Mouse (Mus musculus) regulatory T cell (primary cell): ENCODE results near the gene Obsl1.

Experiments used
- in situ Hi-C: fragments of 300-600 bp; cut with MboI, MseI; formaldehyde crosslinking; loops from one replicate; pipeline ENCODE4 v1.15.1; 2025; ENCODE audit warnings: high pct_unique_total_duplicates

Obsl1 gene

DNA sequence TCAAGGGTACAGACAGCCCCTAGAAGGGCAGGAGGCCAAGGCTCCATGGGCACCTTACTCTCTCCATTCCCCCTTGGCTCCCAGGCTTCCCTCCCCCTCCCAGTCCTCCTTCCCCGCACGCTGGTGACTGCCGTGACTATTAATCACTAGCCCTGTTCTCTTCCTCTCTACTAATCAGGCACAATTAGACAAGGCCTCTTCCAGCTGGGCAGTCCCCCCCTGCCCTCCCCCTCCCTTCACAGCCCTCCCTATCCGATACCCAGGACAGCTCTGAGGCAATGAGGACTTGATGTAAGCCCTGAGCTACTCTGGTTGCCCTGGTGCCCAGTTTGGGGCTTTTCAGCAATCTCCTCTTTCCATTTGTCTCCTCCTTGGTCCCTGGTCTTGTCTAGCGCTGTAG lies 50.3 kb downstream of the Obsl1 start:
- in situ Hi-C loops, result no loop called here

DNA sequence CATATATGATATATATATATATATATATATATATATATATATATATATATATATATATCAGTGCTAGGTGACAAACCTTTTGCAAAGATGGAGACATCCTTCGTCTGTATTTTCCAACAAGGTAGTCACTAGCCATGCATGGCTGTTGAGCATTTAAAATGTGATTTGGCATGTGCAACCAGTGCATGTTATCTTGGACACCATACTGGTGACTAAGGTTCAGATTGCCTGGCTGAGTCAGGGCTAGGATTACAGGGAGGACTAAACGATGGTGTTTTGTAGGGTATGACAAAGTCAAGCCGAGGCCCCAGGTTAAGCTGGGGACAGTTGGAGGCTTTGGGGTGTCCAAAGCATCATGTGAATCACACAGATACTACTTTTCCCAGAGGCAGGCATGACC lies 50.8 kb downstream of the Obsl1 start:
- in situ Hi-C loops, result no loop called here

DNA sequence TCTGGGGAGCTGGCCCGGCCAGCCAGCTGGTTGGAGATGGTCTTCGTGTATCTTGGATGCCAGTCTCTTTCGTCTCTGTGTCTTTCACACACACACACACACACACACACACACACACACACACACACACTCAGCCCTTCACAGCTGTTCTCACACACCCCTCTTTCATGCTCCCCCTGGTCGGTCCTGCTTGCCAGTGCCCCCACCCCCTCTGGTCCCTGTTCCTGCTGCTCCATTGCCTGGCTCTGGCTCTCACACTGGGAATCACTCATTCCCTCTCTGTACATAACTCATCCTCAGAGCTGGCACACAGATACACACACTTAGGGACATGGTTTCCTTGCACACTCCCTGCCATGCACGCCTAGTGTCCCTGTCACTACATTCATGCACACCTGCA lies 54.4 kb downstream of the Obsl1 start:
- in situ Hi-C loops, result no loop called here

DNA sequence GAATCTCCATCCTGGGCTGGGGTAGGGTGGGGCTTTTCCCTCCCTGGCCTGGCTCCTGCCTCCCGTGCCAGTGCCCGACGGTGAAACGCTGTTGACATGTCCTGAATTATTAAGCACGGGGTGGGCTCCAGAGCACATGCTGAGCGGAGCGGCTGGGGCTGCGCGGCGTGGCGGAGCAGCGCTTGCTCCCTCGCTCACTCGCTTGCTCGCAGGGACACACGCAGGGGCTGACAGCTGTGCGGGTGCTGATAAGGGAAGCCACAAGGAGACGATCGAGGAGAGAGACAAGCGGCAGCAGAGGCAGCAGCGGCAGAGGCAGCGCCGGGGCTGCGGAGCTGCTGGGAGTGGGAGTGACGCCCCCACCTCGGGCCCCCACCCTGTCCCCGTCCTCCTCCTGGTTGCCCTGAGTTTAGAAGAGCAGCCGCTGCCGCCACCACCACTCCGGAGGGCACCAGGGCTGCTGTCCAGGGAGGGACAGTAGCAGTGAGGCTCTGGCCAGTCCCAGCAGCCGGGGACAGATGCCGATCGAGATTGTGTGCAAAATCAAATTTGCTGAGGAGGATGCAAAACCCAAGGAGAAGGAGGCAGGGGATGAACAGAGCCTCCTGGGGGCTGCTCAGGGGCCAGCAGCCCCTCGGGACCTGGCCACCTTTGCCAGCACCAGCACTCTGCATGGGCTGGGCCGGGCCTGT lies 55.8 kb downstream of the Obsl1 start, which contains the start of gene Asic4:
Gene Asic4 (plus strand): TSS at position 123 of the 692 bp plus-strand sequence.
- in situ Hi-C loops, result no loop called here

DNA sequence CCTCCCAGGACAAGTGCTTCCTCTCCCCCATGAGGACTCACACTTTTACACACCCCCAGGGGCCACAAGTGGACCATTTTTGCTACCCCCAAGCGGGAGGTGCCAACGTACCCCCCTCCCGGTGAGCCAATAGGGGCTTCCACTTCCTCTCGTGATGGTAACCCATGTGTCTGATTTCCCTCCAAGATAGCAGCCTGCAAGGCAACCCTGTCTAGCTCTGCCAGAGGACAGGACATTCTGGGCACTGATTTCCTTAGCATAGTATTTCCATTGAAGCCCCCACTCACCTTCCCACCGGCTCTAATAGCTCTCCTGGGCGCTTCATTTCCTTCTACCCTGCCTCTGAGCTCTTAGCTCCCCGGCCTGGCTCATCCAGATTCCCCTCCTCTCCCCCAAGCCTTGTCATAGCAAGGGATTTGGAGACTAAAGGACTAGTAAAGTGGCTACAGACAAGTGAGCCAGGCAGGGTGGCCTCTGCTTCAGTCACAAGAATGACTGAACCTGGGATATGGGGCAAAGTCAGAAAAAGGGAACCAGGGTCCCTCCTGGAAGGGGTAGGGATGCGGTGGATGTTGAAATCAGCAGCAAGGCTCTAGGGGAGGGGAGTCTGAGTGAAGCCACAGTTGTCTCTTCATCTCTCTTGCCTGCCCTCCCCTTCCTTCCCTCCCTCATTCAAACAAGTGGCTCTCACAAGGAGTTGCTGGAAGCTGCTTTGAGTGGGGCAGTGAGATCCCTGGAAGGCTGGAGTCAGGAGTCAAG lies 56.7 kb downstream of the Obsl1 start:
- in situ Hi-C loops, result no loop called here

DNA sequence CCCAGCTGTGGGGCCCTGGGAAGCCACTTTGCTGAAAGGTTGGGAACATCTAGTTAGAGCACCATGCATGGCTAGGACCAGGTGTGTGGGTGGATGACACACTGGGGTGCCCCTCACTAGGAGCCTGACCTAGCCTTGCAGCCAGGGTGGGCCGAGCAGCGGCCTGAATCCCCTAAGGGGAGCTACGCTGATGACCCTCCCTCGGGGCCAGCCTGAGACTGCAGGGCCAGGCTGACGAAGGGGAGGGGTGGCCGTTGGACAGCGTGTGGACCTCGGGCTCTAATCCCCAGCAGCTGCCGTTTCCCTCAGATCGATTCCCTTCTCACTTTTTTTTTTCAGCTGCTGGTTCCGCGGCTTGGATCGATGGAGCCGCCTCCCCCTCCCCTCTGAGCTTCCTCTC lies 57.3 kb downstream of the Obsl1 start:
- in situ Hi-C loops, result no loop called here

DNA sequence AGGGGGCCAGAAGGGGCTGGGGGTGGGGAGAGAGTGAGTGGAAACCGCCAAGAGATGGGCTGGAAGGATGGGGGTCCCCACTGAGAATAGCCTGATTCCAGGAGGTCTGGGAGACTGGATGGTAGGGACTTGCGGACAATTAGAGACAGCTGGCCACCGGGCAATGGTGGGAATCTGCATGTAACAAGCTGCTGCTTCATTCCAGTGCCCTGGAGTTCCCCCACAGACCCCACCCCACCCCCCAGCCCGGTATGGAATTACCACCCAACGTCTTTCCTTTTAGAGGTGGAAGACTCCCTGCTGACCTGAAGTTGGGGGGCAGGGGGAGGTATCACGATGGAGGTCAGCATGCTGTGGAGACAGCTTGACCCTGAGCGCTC lies 58.2 kb downstream of the Obsl1 start:
- in situ Hi-C loops, result no loop called here

DNA sequence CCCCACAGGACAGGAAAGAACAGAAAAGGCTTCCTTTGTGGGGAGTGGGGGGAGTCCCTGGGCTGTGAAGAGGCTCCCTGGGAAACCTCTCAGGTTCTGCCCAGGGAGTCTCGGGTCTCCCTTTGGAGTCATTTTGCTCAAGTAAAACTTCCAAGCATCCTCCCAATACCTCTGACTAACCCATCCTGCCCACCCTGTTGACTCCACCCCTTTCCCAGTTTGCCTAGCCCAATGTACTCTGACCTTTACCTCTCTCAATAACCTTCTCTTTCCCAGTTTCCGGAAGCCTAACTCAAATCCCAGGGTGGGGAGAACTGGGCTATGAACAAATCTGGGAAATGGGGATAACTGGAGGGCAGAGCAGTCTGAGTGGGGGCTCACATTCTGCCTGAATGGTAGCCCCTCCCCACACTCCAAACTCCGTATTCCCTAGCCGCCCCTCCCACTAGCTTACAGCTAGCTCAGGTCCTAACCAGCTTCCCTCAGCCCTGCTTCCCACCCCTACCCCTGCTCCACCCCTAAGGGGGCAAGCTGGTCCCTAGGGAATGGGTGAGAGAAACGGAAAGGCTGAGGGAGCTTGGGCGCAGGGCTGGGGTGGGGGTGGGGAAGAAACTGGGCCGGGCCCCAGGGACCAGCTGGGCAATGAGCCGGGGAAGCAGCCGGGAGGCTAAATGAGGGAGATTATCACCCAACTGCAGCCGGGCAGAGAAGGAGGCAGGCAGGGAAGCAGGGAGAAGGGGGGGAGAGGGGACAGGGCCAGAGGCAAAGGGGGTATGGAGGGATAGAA lies 58.8 kb downstream of the Obsl1 start:
- in situ Hi-C loops, result no loop called here

DNA sequence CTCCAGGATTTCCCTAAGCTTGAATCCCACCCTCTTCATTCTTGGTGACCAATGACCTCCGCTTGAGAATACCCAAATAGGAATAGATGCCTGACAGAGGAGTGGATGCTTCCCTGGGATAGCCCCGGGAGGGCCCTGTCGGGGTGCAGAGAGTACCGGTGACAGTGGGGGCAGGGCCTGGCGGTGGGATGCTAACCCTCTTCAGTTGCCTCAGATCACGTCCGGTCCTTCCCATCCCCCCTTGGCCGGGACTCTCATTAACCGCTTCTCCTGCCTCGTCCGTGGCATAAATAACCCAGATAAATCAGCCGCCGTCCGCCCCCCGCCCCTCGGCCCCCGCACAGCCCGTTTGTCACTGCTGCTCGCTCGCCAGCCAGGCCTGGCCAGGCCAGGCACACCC lies 59.6 kb downstream of the Obsl1 start:
- in situ Hi-C loops, result no loop called here

DNA sequence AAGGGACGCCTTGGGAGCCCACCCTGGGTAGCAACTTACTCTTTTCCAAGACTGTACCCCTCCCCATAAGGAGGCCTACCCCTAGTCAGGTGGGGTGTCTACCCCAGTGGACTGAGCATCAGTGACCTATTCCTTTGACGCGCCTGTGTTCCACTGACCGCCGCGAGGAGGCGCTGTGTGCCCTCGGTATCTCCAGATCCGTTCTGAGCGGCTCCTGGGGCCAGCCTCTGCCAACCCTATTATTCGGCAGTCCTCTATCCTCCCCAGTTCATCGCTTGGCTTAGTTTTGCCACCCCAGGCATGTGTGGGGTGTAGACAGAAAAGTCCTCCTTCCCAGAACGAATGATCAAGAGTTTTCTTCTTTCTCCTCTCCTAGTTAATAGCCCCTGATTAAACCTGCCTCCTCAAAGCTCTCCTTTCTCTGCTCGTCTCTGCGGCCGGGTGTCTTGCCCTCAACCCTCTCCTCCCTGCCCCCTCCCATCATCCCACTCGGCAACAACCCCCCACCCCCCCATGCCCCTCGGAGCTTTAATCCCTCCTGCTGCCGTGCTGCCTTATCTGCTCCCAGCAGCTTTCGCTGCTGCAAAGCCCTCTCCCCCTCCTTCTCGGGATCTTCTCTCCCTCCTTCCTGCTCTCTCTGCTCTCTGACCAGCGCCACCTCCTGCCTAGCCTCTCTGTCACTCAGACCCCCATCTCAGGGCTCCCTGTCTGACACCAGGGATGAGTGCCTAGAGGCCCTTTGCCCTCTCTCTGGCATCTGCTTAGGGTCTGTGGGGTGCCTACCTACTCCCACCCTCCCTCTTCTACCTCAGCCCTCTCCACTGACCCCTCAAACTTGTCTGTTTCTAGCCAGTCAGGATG lies 60.3 kb downstream of the Obsl1 start:
- in situ Hi-C loops, result no loop called here

DNA sequence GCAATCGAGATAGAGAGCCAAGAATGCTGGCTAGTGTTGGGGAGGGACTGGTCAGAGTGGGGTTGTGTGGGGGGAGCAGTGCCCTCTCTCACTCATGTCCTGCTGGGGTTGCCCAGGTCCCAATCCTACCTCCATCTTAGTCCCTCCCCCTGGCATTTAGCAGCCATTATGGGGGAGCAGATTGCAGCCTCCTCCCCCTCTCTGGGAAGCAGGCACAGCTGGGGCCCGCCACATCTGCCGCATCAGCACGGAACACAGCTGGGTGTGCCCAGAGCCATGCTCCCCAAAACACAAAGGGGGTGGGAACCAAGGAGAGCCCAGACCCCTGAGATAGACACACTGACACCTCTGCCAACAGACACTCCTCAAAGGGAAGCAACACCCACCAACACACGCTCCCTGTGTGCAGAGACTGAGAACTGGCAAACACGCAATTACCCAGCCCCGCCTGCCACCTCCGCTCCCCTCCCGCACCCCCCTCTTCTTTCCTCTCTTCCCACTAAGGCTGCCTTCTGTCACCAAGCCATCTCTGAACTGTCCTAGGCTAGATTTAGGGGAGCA lies 61.0 kb downstream of the Obsl1 start:
- in situ Hi-C loops, result no loop called here

DNA sequence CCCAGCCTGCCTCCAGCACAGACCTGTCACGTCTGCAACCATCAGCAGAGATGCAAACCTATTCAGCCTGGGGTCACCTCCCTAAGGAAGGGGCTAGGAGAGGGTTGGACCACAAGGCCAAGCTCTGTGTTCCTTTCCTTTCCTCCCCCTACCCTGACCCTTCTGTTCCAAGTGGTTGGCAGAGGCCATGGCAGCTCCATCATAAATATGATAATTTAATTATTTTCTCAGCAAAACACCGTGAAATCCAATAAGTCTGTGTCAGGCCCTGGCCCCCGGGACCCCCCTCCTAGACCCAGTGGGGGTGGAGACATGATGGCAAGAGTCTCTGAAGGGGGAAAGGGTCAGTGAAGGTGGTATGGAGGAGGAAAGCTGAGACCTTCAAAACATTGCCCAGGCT lies 62.0 kb downstream of the Obsl1 start:
- in situ Hi-C loops, result no loop called here

DNA sequence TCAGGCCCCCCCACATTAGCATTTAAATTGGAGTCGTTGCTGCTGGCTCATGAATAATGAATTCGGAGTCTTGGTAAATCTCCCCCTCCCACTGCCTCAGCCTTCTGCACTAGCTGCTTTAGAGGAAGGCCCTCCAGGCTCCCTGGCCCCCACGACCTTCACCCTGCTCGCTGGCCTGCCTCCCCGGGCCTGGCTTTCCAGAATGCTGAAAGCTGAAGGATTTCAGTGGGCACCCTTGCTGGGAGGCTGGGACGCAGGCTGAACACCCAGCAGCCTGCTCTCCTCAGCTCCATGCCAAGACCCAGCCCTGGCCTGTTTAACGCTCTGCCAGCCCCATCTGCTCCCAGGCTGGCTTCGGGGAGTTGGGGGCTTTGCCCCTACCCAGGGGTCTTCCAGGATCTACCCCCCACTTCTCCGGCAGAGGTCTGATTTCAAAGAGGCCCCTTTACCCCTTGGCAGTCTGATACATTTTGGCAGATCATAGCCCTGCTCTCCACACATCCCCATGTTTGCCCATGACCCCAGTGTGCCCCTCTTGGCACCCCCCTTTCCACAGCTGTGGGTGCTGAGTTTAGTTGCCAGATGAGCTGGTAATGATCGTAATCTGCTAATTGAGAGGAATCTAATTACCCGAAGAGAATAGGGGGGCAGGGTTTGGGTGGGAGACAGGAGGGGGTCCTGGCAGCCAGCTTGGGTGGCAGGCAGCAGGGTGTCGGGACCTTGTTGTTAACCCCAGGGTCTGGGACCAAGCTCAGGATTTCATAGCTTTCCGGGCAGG lies 62.8 kb downstream of the Obsl1 start:
- in situ Hi-C loops, result no loop called here

DNA sequence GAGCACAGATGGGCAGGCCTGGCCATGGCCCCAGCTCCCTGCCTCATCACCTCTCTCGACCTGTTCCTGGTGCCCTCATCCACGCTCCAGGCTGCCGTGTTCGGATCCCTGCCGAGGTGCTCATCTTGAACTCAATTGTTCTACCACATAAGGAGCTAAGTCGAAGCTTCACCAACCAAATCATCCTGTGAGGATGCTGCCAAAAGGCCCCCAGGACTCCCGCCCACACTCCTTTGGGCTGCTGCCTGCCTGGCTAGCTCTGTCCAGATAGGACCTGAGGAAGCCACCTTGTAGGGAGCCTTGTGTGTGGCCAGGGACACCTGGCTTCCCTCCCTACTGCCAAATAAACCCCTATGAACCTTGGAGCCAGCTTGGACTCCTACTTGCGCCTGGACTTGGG lies 63.4 kb downstream of the Obsl1 start:
- in situ Hi-C loops, result no loop called here

DNA sequence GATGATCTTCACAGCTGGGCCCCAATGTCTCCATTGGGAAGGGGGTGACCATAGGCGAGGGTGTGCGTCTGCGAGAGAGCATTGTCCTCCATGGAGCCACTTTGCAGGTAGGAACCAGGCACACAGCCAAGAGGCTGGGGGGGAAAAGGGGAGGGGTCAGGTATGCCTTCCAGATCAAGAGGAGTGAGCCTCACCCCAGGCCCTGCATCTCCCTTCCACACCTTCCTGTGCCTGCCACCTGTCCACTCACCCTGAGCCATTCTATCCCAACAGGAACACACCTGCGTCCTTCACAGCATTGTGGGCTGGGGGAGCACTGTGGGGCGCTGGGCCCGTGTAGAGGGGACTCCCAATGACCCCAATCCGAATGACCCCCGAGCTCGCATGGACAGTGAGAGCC lies 64.1 kb downstream of the Obsl1 start:
- in situ Hi-C loops, result no loop called here

DNA sequence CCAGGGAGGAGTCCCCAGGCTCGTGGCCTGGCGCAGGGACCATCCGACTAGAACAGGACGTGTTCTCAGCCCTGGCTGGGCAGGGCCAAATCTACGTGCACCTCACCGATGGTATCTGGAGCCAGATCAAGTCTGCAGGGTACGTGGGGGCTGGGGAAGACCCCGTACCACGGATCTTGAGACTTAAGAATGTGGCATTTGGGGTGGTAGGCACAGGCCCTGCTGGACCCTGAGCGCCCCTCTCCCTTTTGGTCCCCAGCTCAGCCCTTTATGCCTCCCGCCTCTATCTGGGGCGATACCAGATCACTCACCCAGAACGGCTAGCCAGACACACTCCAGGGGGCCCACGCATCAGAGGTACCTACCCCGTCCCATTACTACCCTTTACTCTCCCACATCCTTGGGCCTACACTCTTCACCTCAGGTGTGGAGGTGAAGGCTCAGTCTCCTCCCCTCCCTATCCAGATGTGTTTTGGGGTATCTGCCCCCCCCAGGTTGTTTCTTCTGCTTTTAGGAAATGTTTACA lies 64.7 kb downstream of the Obsl1 start:
- in situ Hi-C loops, result no loop called here

DNA sequence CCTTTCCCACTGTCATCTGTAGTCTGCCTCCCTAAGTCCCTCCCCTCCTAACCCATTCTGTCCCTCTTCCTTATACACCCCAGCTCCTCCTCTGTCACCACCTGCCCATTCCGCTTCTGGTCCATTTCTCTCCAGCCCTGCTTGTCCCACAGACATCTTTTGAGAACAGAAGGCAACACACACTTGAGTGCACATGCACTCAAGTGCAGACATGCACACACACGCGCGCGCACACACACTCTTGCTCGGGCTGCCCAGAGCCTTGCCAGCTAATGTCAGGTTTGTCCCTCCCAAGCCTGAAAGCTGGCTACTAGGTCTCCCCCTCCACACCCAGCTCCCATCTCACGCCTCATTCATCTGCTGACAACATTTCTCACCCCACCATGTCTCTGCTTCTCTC lies 65.6 kb downstream of the Obsl1 start:
- in situ Hi-C loops, result no loop called here

DNA sequence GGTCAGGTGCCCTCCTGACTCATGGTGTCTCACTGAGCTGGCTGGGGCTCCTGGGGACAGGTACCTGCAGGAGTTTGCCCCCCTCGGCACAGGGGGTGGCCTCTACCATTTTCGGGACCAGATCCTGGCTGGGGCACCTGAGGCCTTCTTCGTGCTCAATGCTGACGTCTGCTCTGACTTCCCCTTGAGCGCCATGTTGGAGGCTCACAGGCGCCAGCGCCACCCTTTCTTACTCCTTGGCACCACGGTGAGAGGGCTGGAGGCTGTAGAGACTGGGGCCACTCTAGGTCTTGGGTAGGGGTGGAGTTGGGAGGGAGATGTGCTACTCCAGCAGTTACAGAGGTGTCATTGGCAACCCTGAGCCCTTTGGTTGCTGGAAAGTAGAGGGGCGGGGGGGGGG lies 67.5 kb downstream of the Obsl1 start:
- in situ Hi-C loops, result no loop called here

DNA sequence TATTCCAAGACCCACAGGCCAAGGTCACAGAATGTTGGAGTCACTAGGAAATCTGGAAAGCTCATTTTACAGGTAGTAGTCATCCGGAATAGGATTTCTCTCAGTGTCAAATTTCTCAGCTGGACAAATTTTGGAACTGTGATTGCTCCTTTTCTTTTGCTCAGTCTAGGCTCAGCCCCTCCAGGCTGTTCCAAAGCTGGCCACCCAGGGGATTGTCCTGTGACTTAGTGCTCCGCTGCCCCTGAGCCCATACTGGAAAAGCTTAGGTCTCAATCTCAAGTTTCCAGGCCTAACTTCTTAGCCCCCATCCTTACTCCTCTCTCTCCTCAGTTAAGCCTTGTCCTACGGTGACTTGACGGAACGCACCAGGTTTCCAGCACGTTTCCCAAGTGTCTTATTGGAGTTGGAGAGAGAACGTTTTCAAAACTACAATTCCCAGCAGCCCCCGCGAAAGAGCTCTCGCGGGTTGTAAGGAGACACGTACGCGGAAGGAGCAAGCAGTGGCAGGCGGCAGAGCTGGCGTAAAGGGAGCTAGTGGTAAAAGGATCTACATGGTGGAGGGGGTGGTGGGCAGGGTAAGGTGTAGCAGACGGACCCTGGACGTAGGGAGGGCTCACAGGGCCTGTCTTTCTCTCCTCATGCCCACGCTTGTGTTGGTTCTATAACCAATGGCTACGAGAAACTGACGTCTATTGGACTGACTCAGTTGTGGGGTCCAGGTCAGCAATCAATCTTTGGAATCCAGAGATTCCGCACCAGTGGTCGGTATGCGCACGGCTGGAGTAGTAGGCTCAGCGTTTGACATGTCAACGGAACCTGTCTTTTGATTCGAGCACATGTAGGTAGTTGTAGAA lies 70.5 kb downstream of the Obsl1 start, which contains the start of gene Gmppa:
Gene Gmppa (plus strand): TSS at position 456 of the 854 bp plus-strand sequence.
- in situ Hi-C loops, result no loop called here
